Mouse (Mus musculus): ENCODE data around the gene Sgpl1. TPM values are rescaled to one million over a fixed set of nuclear protein-coding genes. Genes with fewer than 3 reads are reported as not detected.

The Sgpl1 gene
- polyA plus RNA-seq, 1 experiment from 2014 or later, result 63.6 TPM

GRCm38 (mm10) chr10:61162366-61162765, 14.9 kb upstream of the Sgpl1 start:
- 57% methylated on average over 3 of the region's 3 CpGs for WGBS
- Histone ChIP-seq H3K4me3 (ENCODE audit: low read depth, low read length) (no peak overlapping the region), H3K4me1 (ENCODE audit: control insufficient read depth, insufficient read depth, low read length) (0 out of 2 replicates have a peak, but pooled peaks cover under 1% of the 10 kb centered on the region), H3K27ac (ENCODE audit: low read length) (no peak overlapping the region), H3K9ac (replicated peaks; ENCODE audit: low read depth, low read length) (no peak overlapping the region), H3K36me3 (ENCODE audit: control insufficient read depth, insufficient read depth, low read length) (no peaks in the 10 kb centered on the region), H3K4me2 (replicated peaks; ENCODE audit: low read depth, low read length) (no peak overlapping the region), H3K9me3 (ENCODE audit: control insufficient read depth, low read depth, low read length) (no peaks in the 10 kb centered on the region), H3K27me3 (ENCODE audit: control insufficient read depth, insufficient read depth, low read length) (no peaks in the 10 kb centered on the region)
- no peak for ATAC-seq (ENCODE audit: insufficient number of reproducible peaks, insufficient read depth, low FRiP score, low read depth)

DNA sequence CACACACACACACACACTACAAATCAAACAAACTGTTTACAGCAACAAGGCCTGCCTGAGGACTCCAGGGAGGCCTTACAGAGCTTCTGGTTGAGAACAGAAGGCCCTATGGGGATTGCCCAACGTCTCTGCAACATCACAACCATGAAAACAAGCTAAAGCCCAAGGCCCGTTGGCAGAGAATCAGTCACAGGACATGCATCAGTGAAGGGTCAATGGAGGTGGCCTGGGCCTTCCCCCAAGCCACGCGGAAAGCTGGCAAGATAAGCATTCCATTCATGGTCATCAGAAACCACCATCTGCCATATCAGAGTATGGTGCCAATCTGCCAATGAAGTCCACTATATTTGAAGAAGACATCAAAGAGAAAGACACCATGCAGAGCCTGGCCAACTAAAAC, 13.2 kb upstream of the Sgpl1 start:
- Histone ChIP-seq H3K4me2 (replicated peaks; ENCODE audit: low read depth, low read length) (no peak overlapping the region), H3K27me3 (ENCODE audit: control insufficient read depth, insufficient read depth, low read length) (no peaks in the 10 kb centered on the region), H3K9me3 (ENCODE audit: control insufficient read depth, low read depth, low read length) (no peaks in the 10 kb centered on the region), H3K27ac (ENCODE audit: low read length) (no peak overlapping the region), H3K4me1 (ENCODE audit: control insufficient read depth, insufficient read depth, low read length) (no peaks in the 10 kb centered on the region), H3K4me3 (ENCODE audit: low read depth, low read length) (no peak overlapping the region), H3K36me3 (ENCODE audit: control insufficient read depth, insufficient read depth, low read length) (no peaks in the 10 kb centered on the region), H3K9ac (replicated peaks; ENCODE audit: low read depth, low read length) (no peak overlapping the region)
- WGBS, result 79% methylated on average over 4 of the region's 4 CpGs
- no peak for ATAC-seq (ENCODE audit: insufficient number of reproducible peaks, insufficient read depth, low FRiP score, low read depth)

DNA sequence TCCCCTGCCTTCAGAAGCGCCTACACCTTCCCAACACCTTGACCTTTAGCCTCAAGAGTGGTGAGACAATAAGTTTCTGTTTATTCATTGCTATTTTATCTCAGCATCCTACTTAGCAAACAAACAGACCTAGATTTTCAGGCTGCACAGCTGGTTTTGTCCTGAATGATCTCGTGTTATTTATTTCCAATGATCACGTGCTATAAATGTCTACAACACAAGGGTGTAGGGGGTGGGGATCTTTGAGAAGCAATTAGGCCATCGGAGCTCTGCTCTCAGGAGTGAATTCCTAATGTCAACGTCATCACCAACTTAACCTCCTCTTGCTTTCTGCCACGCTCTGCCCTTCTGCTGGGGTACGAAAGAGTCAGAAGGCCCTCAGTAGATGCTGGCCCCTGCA, 12.6 kb upstream of the Sgpl1 start:
- H3K27me3 ChIP-seq (ENCODE audit: control insufficient read depth, insufficient read depth, low read length), result no peaks in the 10 kb centered on the region
- H3K4me2 ChIP-seq (replicated peaks; ENCODE audit: low read depth, low read length), result no peak overlapping the region
- no peak overlapping the region for H3K27ac ChIP-seq (ENCODE audit: low read length)
- no peak overlapping the region for H3K9ac ChIP-seq (replicated peaks; ENCODE audit: low read depth, low read length)
- no peaks in the 10 kb centered on the region for H3K9me3 ChIP-seq (ENCODE audit: control insufficient read depth, low read depth, low read length)
- no peaks in the 10 kb centered on the region for H3K36me3 ChIP-seq (ENCODE audit: control insufficient read depth, insufficient read depth, low read length)
- no peaks in the 10 kb centered on the region for H3K4me1 ChIP-seq (ENCODE audit: control insufficient read depth, insufficient read depth, low read length)
- no peak overlapping the region for H3K4me3 ChIP-seq (ENCODE audit: low read depth, low read length)
- ATAC-seq (ENCODE audit: insufficient number of reproducible peaks, insufficient read depth, low FRiP score, low read depth), result no peak
- WGBS, result 67% methylated on average over 7 of the region's 7 CpGs

DNA sequence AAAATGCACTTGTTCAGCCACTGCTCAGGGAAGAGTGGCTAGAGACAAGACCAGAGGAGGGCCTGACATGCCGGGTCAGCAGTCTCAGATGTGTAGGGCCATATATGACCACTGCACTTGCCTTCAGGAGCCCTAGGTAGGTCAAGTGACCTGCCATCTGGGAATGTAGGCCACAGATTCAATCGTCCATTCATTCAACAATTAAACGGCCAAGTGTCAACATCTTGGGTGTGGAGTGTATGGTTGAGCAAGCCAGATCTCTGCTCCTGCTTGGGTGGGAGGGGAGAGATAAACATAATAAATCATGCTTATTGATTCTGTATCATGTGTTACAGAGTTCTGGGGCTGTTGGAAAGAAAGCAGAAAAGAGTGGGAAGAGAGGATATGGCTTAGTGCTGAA, 11.1 kb upstream of the Sgpl1 start:
- Histone ChIP-seq H3K27me3 (ENCODE audit: control insufficient read depth, insufficient read depth, low read length) (no peaks in the 10 kb centered on the region), H3K4me2 (replicated peaks; ENCODE audit: low read depth, low read length) (no peak overlapping the region), H3K4me3 (ENCODE audit: low read depth, low read length) (no peak overlapping the region), H3K27ac (ENCODE audit: low read length) (no peak overlapping the region), H3K9me3 (ENCODE audit: control insufficient read depth, low read depth, low read length) (no peaks in the 10 kb centered on the region), H3K36me3 (ENCODE audit: control insufficient read depth, insufficient read depth, low read length) (no peaks in the 10 kb centered on the region), H3K4me1 (ENCODE audit: control insufficient read depth, insufficient read depth, low read length) (no peaks in the 10 kb centered on the region), H3K9ac (replicated peaks; ENCODE audit: low read depth, low read length) (no peak overlapping the region)
- 62% methylated on average over 3 of the region's 3 CpGs for WGBS
- ATAC-seq (ENCODE audit: insufficient number of reproducible peaks, insufficient read depth, low FRiP score, low read depth), result no peak

DNA sequence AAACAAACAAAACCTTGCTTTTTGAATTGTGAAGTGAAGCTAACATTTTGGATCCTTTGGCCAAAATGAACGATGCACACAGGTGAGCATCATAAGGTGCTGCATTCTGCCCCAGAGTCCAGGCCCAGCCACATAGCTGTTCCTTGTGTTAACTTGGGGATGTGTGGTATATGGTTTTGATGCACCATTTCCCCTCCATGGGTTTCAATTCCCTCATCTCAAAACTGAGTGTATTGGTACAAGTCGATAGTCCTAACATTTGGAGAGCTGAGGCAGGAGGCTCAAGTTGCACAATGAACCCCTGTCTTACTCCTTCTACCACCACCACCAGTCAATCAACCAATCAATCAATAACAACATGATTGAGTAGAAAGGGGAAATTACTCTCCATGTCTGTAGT, 8.9 kb upstream of the Sgpl1 start:
- Histone ChIP-seq H3K9ac (replicated peaks; ENCODE audit: low read depth, low read length) (no peak overlapping the region), H3K4me1 (ENCODE audit: control insufficient read depth, insufficient read depth, low read length) (no peaks in the 10 kb centered on the region), H3K4me3 (ENCODE audit: low read depth, low read length) (no peak overlapping the region), H3K27ac (ENCODE audit: low read length) (no peak overlapping the region), H3K9me3 (ENCODE audit: control insufficient read depth, low read depth, low read length) (no peaks in the 10 kb centered on the region), H3K36me3 (ENCODE audit: control insufficient read depth, insufficient read depth, low read length) (no peaks in the 10 kb centered on the region), H3K4me2 (replicated peaks; ENCODE audit: low read depth, low read length) (no peak overlapping the region), H3K27me3 (ENCODE audit: control insufficient read depth, insufficient read depth, low read length) (no peaks in the 10 kb centered on the region)
- ATAC-seq (ENCODE audit: insufficient number of reproducible peaks, insufficient read depth, low FRiP score, low read depth), result no peak
- WGBS, result 88% methylated on average over 2 of the region's 2 CpGs

DNA sequence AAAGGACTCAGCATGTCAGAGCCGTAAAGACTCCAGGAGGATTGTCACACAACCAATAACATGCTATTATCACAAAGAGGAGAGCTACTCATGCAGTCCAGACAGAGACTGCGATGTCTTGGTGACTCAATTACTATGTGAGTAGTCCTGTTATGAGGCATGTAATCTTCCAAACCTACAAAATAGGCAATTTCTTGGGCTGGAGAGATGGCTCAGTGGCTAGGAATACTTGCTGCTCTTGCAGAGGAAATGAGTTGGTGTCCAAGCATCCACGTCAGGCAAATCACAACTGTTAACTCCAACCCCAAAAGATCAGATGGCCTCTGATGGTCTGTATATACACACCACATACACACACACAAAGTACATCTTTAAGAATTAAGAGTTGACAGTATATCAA, 8.1 kb upstream of the Sgpl1 start:
- Histone ChIP-seq H3K36me3 (ENCODE audit: control insufficient read depth, insufficient read depth, low read length) (no peaks in the 10 kb centered on the region), H3K9me3 (ENCODE audit: control insufficient read depth, low read depth, low read length) (no peaks in the 10 kb centered on the region), H3K27me3 (ENCODE audit: control insufficient read depth, insufficient read depth, low read length) (no peaks in the 10 kb centered on the region), H3K9ac (replicated peaks; ENCODE audit: low read depth, low read length) (no peak overlapping the region), H3K4me1 (ENCODE audit: control insufficient read depth, insufficient read depth, low read length) (no peaks in the 10 kb centered on the region), H3K4me2 (replicated peaks; ENCODE audit: low read depth, low read length) (no peak overlapping the region), H3K27ac (ENCODE audit: low read length) (no peak overlapping the region), H3K4me3 (ENCODE audit: low read depth, low read length) (no peak overlapping the region)
- no peak for ATAC-seq (ENCODE audit: insufficient number of reproducible peaks, insufficient read depth, low FRiP score, low read depth)
- 86% methylated on average over 3 of the region's 3 CpGs for WGBS

DNA sequence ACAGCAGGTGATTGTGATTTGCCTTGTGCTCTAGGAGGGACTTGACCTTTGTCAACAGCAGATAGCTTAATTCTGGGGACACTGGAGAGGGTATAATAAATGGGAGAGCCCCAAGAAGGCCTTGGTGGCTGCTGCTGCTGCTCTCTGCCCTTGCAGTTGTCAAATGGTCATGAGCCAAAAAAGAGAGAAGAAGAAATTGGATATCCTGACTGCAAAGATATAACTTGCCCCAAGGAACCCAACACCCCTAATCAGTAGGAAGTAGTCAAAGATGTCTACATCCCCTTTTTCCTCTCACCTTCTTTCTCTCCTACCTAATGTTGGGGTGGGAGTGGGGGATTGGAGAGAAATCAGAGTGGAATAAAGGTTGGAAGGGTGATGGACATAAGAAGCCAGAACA, 4.6 kb upstream of the Sgpl1 start:
- no peaks in the 10 kb centered on the region for H3K27me3 ChIP-seq (ENCODE audit: control insufficient read depth, insufficient read depth, low read length)
- H3K27ac ChIP-seq (ENCODE audit: low read length), result no peak overlapping the region
- no peak overlapping the region for H3K4me2 ChIP-seq (replicated peaks; ENCODE audit: low read depth, low read length)
- no peak overlapping the region for H3K9ac ChIP-seq (replicated peaks; ENCODE audit: low read depth, low read length)
- no peaks in the 10 kb centered on the region for H3K9me3 ChIP-seq (ENCODE audit: control insufficient read depth, low read depth, low read length)
- H3K4me1 ChIP-seq (ENCODE audit: control insufficient read depth, insufficient read depth, low read length), result no peaks in the 10 kb centered on the region
- no peak for ATAC-seq (ENCODE audit: insufficient number of reproducible peaks, insufficient read depth, low FRiP score, low read depth)
- H3K4me3 ChIP-seq (ENCODE audit: low read depth, low read length), result no peak overlapping the region
- H3K36me3 ChIP-seq (ENCODE audit: control insufficient read depth, insufficient read depth, low read length), result no peaks in the 10 kb centered on the region

DNA sequence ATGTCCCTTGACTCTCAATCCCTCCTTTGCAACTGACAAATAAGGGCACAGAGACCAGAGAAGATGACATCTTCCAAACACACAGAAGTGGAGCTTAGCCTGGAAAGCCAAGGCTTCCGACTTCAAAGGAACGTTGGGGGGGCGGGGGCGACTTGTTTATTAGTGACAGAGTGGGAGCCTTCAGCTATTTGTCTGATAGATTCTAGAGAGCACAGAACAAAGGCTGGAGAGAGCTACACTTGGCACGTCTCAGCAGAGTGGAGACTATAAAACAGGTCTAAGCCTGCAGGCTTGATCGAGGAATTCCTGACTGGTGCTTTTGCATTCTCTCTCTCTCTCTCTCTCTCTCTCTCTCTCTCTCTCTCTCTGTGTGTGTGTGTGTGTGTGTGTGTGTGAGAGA, 3.1 kb upstream of the Sgpl1 start:
- ATAC-seq (ENCODE audit: insufficient number of reproducible peaks, insufficient read depth, low FRiP score, low read depth), result no peak
- Histone ChIP-seq H3K27me3 (ENCODE audit: control insufficient read depth, insufficient read depth, low read length) (no peaks in the 10 kb centered on the region), H3K9ac (replicated peaks; ENCODE audit: low read depth, low read length) (no peak overlapping the region), H3K4me3 (ENCODE audit: low read depth, low read length) (no peak overlapping the region), H3K27ac (ENCODE audit: low read length) (no peak overlapping the region), H3K4me2 (replicated peaks; ENCODE audit: low read depth, low read length) (no peak overlapping the region), H3K36me3 (ENCODE audit: control insufficient read depth, insufficient read depth, low read length) (no peaks in the 10 kb centered on the region), H3K9me3 (ENCODE audit: control insufficient read depth, low read depth, low read length) (no peaks in the 10 kb centered on the region), H3K4me1 (ENCODE audit: control insufficient read depth, insufficient read depth, low read length) (peaks cover 1% of the 10 kb centered on the region; the same call in 1 of the 2 replicates)
- WGBS, result 27% methylated on average over 6 of the region's 6 CpGs

DNA sequence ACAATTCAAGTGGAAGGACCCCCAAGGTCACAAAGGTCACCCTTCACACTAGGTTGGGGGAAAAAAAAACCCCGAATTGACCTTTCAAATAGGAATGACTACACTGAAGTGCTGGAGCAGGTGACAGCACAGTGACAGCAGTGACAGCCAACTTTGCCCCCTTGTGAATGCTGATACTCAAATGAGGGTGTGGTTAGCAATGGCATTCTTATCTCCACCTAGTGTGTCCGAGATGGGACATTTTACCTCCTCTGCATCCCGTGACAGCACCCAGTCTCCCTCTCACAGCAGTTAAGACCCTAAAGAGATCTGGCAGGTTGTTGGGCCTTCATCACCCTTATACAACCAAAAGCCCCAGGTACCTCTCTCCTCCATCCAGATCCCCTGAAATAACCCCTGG, 2.0 kb upstream of the Sgpl1 start:
- H3K9ac ChIP-seq (replicated peaks; ENCODE audit: low read depth, low read length), result no peak overlapping the region
- ATAC-seq (ENCODE audit: insufficient number of reproducible peaks, insufficient read depth, low FRiP score, low read depth), result no peak
- H3K27me3 ChIP-seq (ENCODE audit: control insufficient read depth, insufficient read depth, low read length), result no peaks in the 10 kb centered on the region
- H3K9me3 ChIP-seq (ENCODE audit: control insufficient read depth, low read depth, low read length), result no peaks in the 10 kb centered on the region
- no peaks in the 10 kb centered on the region for H3K36me3 ChIP-seq (ENCODE audit: control insufficient read depth, insufficient read depth, low read length)
- peaks cover 5% of the 10 kb centered on the region; the same call in 1 of the 2 replicates for H3K4me1 ChIP-seq (ENCODE audit: control insufficient read depth, insufficient read depth, low read length)
- WGBS, result 77% methylated on average over 3 of the region's 3 CpGs
- no peak overlapping the region for H3K4me3 ChIP-seq (ENCODE audit: low read depth, low read length)
- no peak overlapping the region for H3K27ac ChIP-seq (ENCODE audit: low read length)
- H3K4me2 ChIP-seq (replicated peaks; ENCODE audit: low read depth, low read length), result no peak overlapping the region

Measured in stomach, embryonic 14.5 days (tissue).